Mouse (Mus musculus): Measurements from ENCODE around the gene Rxfp2.
A peak's percentile ranks its signal among the peaks of the same experiment; 100 is the strongest.

Gene Rxfp2

GRCm38 (mm10) chr5:150018656-150019055, at the start of gene Rxfp2:
TSS of gene Rxfp2 (plus strand) at chr5:150018675.
- no peak for ATAC-seq (ENCODE audit: insufficient number of reproducible peaks, low FRiP score, low TSS enrichment)

GRCm38 (mm10) chr5:149970261-149970660, 48.2 kb upstream of the Rxfp2 start:
- ATAC-seq (ENCODE audit: insufficient number of reproducible peaks, low FRiP score, low TSS enrichment): no peak

- no peak for ATAC-seq (ENCODE audit: insufficient number of reproducible peaks, low FRiP score, low TSS enrichment)
These were observed 41.4 kb upstream of the Rxfp2 start for GRCm38 (mm10) chr5:149977027-149977426.

GRCm38 (mm10) chr5:149983621-149984020, 34.9 kb upstream of the Rxfp2 start:
- ATAC-seq (ENCODE audit: insufficient number of reproducible peaks, low FRiP score, low TSS enrichment): no peak

- ATAC-seq (ENCODE audit: insufficient number of reproducible peaks, low FRiP score, low TSS enrichment): no peak
These were observed 23.9 kb upstream of the Rxfp2 start for GRCm38 (mm10) chr5:149994578-149994977.

- no peak for ATAC-seq (ENCODE audit: insufficient number of reproducible peaks, low FRiP score, low TSS enrichment)
These were observed 21.9 kb upstream of the Rxfp2 start for GRCm38 (mm10) chr5:149996614-149997013.

- no peak for ATAC-seq (ENCODE audit: insufficient number of reproducible peaks, low FRiP score, low TSS enrichment)
These were observed 21.0 kb upstream of the Rxfp2 start for GRCm38 (mm10) chr5:149997321-149998034.

- no peak for ATAC-seq (ENCODE audit: insufficient number of reproducible peaks, low FRiP score, low TSS enrichment)
These were observed 20.2 kb upstream of the Rxfp2 start for GRCm38 (mm10) chr5:149998311-149998710.

- no peak for ATAC-seq (ENCODE audit: insufficient number of reproducible peaks, low FRiP score, low TSS enrichment)
These were observed 13.1 kb upstream of the Rxfp2 start for GRCm38 (mm10) chr5:150005355-150005754.

GRCm38 (mm10) chr5:150016861-150017260, 1.6 kb upstream of the Rxfp2 start:
- no peak for ATAC-seq (ENCODE audit: insufficient number of reproducible peaks, low FRiP score, low TSS enrichment)

- ATAC-seq (ENCODE audit: insufficient number of reproducible peaks, low FRiP score, low TSS enrichment): no peak
These were observed 803 bp upstream of the Rxfp2 start for GRCm38 (mm10) chr5:150017672-150018071.

GRCm38 (mm10) chr5:150020851-150021250, 2.4 kb downstream of the Rxfp2 start:
- ATAC-seq (ENCODE audit: insufficient number of reproducible peaks, low FRiP score, low TSS enrichment): peak; percentile 52; the same call in 1 of the 2 replicates

- no peak for ATAC-seq (ENCODE audit: insufficient number of reproducible peaks, low FRiP score, low TSS enrichment)
These were observed 3.3 kb downstream of the Rxfp2 start for GRCm38 (mm10) chr5:150021805-150022204.

- no peak for ATAC-seq (ENCODE audit: insufficient number of reproducible peaks, low FRiP score, low TSS enrichment)
These were observed 4.1 kb downstream of the Rxfp2 start for GRCm38 (mm10) chr5:150022556-150022955.

GRCm38 (mm10) chr5:150023476-150023875, 5.0 kb downstream of the Rxfp2 start:
- ATAC-seq (ENCODE audit: insufficient number of reproducible peaks, low FRiP score, low TSS enrichment): no peak

- no peak for ATAC-seq (ENCODE audit: insufficient number of reproducible peaks, low FRiP score, low TSS enrichment)
These were observed 5.7 kb downstream of the Rxfp2 start for GRCm38 (mm10) chr5:150024188-150024587.

- ATAC-seq (ENCODE audit: insufficient number of reproducible peaks, low FRiP score, low TSS enrichment): no peak
These were observed 6.4 kb downstream of the Rxfp2 start for GRCm38 (mm10) chr5:150024901-150025300.

- ATAC-seq (ENCODE audit: insufficient number of reproducible peaks, low FRiP score, low TSS enrichment): no peak
These were observed 6.9 kb downstream of the Rxfp2 start for GRCm38 (mm10) chr5:150025326-150025725.

GRCm38 (mm10) chr5:150026509-150027087, 8.1 kb downstream of the Rxfp2 start:
- no peak for ATAC-seq (ENCODE audit: insufficient number of reproducible peaks, low FRiP score, low TSS enrichment)

GRCm38 (mm10) chr5:150031201-150031600, 12.7 kb downstream of the Rxfp2 start:
- no peak for ATAC-seq (ENCODE audit: insufficient number of reproducible peaks, low FRiP score, low TSS enrichment)

- no peak for ATAC-seq (ENCODE audit: insufficient number of reproducible peaks, low FRiP score, low TSS enrichment)
These were observed 13.2 kb downstream of the Rxfp2 start for GRCm38 (mm10) chr5:150031634-150032033.

- ATAC-seq (ENCODE audit: insufficient number of reproducible peaks, low FRiP score, low TSS enrichment): no peak
These were observed 13.6 kb downstream of the Rxfp2 start for GRCm38 (mm10) chr5:150032075-150032492.
